Mouse (Mus musculus) gastrocnemius, postnatal 4 days (tissue): ENCODE results near the gene Ankrd53. TPM values are rescaled to one million over a fixed set of nuclear protein-coding genes. Genes with fewer than 3 reads are reported as not detected.
"Not testable (repeated sequence)": the region's sequence is repeated elsewhere in the genome, so short reads cannot be mapped to it uniquely, and the experiment has no call there.

ENCODE experiments used
- DNase-seq, 2 experiments: peaks; one replicate each; pipeline ENCODE4 v3.0.0; 2021 to 2022; ENCODE audit warnings: low spot score in 2 of 2, mixed read lengths in 2 of 2
- total RNA-seq, 2 experiments: library from RNA; stranded (reverse); gene quantifications; 2 replicates each; pipeline ENCODE4 v1.2.3; 2021

Ankrd53 gene
- total RNA-seq, 2 experiments from 2014 or later, result not detected

GRCm38 (mm10) chr6:83762880-83763431 is 512 bp downstream of the Ankrd53 start:
- no peak for DNase-seq

DNA sequence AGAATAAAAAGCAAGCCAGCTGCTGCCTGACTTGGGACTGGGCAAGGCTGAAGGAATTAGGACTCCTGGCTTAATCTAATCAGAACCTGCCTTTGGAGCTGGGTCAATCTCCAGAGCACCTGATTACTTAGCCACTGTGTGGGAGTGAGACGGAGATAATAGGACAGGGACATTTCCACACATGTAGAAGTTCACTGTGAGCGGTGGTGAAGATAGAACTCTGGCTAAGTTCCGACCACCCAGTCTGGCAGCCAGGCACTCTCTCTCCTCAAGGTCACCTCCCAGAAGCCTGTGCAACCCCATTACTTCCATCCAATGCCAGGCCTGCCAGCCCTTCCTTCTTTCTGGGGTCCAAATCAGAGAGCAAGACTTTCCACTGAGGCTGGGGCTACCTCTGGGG is 4.5 kb downstream of the Ankrd53 start:
- no peak for DNase-seq

GRCm38 (mm10) chr6:83768485-83768884 is 6.0 kb downstream of the Ankrd53 start:
- no peak for DNase-seq

GRCm38 (mm10) chr6:83774126-83774525 is 11.7 kb downstream of the Ankrd53 start:
- DNase-seq, result no peak

DNA sequence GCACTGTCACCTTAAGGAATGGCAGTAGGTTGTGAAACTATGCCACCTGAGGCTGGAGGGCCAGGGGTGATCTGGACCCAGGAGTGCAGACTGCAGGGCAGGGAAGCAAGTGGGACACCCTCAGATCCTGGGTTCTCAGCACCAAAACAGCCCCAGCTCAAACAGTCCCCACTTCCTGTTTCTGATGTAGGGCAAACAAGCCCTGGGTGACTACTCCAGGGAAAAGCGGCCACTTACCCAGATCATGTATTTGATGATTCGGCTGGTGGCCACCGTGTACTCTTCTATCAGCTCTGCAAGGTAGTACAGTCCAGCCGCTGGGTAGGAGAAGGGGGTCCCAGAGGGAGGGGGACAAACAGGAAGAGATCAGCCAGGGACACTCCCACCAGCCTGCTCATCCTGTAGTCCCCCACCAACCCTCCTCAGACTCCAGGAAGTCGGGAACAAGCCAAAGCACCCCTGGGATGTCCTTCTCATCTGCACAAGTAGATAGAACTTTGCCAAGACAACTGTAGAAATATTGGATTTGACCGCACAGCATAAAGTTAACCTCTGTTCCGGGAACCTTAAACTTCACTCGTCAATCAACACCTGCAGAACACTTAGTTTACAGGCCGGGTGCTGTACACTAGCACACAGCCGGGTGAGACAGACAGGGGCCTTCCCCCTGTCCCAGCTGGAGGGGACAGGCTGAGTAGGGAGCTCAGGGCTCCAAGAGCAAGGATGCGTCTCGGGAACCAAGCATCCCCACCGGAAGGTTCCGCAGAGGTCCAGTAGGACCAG is 12.5 kb downstream of the Ankrd53 start:
- DNase-seq, result no peak

DNA sequence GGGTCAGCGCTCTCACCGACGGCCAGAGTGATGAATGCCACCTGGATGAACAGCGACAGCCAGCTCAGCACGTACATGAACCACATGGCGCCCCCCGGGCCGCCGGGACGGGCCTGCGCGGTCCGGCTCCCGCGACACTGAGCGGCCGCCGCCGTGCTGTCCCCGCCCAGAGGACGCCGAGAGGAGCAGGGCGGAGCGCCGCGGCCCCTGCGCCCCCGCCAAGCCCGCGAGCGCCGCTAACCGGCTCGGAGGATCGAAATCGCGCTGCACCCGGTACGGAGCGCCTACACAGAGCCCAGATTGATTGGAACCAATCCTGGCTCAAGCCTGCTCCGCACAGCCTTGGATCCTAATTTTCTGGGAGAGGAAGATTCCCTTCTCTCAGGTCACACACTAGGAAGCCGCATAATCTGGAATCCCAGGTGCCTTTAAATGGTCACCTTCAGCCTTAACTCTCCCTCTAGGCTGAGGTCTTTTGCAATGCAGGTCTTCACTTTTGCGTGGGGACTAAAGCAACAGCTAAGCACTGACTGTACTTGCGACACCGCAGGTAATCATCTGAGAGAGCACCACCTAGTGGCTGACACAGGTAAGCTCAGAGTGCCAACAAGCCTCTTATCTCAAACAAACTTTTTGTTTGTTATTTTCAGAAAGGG is 13.3 kb downstream of the Ankrd53 start, which contains the start of gene Tex261:
Gene Tex261 (minus strand): TSS at position 176 of the 656 bp plus-strand sequence.
- peak; percentile 90 to 92 for DNase-seq

DNA sequence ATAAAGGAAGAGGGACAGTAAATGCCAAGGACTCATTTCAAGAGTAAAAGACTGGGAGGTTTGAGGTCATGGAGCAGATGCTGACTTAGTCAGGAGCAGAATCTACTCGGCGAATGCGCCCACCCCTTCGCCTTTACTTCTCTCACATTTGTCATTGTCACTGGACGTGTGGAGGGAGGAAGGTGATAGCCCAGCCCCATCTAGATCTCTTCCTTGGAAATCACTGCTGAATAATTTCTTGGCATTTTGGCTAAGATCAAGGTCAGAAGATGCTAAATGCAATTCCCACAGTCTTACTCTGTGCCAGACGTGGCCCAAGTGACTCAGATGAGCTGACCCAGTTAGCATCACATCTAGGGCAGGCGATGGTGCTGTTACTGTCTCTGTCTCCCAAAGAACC is 15.9 kb downstream of the Ankrd53 start:
- DNase-seq, result no peak

DNA sequence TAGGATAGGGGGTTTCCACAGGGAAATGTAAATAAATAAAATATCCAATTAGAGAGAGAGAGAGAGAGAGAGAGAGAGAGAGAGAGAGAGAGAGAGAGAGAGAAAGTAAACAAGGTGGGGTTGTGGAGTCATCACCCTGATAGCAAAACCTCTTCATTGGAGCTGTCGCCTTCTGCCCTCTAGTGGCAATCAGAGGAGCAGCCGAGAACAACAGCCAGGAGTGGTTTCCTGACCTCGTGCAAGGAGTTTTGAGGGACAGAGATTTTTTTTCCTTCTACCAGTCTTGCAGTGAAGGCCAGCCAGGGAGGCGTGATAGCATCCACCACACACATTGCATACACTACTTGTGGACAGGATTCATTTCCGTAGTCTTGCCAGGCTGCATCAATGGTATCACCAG is 16.6 kb downstream of the Ankrd53 start:
- peak in 1 of 2 experiments; percentile 39 for DNase-seq

DNA sequence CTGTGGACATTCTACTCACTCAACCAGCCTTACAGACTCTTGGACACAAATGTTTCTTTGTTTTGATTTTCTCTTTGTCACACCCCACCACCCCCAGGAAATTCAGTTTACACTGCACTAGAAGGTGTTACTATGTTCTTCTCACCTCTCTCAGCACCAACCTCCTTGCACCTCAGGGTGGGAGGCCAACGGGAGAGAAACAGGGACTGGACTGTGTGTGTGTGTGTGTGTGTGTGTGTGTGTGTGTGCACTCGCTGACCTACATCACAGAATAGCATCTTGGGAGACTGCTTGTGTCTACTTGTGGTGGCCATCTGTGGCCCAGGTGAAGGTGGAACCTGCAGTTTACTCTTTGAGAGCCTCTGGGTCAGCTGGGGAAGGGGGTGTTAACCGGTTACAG is 24.0 kb downstream of the Ankrd53 start:
- DNase-seq, result no peak

GRCm38 (mm10) chr6:83788554-83788953 is 26.1 kb downstream of the Ankrd53 start:
- no peak for DNase-seq

GRCm38 (mm10) chr6:83790533-83790932 is 28.1 kb downstream of the Ankrd53 start:
- DNase-seq, result not testable (repeated sequence)

GRCm38 (mm10) chr6:83791251-83791890 is 28.9 kb downstream of the Ankrd53 start:
- no peak for DNase-seq

- peak; percentile 91 to 94 for DNase-seq
Measured at GRCm38 (mm10) chr6:83794760-83795296, 32.4 kb downstream of the Ankrd53 start, which contains the start of gene Nagk. Gene Nagk (plus strand): TSS chr6:83794982.

DNA sequence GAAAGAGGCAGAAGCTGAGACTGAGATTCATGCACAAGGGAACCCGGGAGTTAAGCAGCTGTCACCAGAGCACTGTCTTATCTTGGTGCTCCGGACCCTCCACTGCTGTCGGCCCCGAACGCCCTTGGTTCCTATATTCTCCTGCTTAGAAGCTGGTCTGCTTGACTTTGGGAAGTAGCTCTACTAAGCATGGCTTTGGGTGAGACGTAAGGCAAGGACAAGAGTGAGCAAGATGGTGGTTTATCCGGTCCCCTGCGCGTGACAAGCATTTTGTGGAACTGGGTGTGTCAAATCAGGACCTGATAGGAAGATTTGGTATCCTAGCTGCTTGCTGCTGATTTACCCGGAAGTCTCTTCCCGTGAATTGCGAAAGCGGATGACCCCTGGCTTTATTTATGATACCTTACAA is 33.1 kb downstream of the Ankrd53 start:
- DNase-seq, result no peak

GRCm38 (mm10) chr6:83796686-83797085 is 34.2 kb downstream of the Ankrd53 start:
- DNase-seq, result no peak

DNA sequence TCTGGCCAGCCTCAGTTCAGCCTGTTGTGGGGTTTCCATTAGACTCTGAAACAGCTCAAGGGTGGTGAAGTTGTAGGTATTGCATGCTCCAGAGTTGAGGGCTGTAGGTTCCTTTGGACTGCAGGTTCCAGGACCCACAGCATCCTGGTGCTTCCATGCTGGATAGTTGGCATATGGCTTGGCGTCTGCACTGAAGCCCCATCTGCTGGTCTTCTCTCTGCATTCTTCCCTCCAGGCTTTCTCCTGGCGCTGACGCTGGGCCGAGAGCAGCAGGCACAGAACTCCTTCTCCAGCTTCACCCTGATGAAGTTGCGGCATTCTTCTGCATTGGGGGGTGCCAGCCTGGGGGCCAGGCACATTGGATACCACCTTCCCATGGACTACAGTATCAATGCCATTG is 39.6 kb downstream of the Ankrd53 start:
- no peak for DNase-seq

DNA sequence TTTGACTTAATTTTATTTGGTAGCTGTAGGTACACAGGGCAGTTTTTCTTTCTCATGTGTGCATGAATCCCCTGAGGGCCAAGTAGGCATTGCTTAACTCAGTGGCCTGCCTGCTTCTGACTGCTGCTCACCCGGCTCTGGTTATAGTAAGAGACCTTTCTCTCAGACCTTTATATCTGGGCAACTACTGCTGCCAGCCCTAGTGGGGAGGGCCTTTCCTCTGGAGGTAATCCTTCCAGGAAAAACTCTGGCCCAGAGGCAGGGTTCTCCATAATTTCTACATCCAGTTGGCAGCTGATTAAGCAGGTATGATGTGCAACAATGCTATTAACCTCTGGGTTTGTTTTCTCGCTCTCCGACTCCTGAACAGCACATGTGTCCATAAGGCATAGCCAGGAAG is 40.4 kb downstream of the Ankrd53 start:
- no peak for DNase-seq

DNA sequence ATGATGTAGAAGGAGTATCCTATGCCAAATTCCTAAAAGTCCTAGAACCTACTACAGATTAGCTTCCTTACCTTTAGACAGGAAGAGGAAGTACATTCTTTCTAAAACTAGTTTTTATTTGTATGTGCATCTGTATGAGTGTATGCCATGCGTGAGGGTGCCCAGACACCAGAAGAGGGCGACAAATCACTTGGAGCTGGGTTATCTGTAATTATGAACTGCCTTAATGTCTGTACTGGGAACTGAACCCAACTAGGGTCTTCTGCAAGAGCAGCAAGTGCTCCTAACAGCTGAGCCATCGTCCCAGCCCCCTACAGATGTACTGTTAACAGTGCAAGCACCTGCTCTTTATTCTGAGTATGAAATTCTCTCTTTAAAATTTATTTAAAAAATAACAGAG is 53.4 kb downstream of the Ankrd53 start:
- DNase-seq, result no peak
